Mouse (Mus musculus): ENCODE measurements at regions not wholly inside any gene's neighbourhood (a gene's known extent, or its start where the extent isn't known, plus 50 kb on each side); places are given as distances from the start of the nearest gene placed in this dataset.
"Not testable (repeated sequence)": the region's sequence is repeated elsewhere in the genome, so short reads cannot be mapped to it uniquely, and the experiment has no call there.

DNA sequence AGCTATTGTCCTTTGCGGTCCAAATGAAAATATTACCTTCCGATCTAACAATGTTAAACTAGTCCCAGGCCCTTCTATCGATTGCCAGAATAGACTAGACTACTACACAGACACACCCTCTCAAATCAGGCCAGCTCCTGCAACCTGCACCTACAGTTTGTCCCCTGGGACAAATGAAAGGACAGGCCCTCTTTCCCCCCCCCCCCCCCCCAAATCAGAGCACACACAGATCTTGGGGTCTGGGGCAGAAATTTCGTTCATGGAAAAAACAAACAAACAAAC lies 77.8 kb downstream of the BC107364 start:
- 0% methylated on average over 1 of the region's 4 CpGs for WGBS

DNA sequence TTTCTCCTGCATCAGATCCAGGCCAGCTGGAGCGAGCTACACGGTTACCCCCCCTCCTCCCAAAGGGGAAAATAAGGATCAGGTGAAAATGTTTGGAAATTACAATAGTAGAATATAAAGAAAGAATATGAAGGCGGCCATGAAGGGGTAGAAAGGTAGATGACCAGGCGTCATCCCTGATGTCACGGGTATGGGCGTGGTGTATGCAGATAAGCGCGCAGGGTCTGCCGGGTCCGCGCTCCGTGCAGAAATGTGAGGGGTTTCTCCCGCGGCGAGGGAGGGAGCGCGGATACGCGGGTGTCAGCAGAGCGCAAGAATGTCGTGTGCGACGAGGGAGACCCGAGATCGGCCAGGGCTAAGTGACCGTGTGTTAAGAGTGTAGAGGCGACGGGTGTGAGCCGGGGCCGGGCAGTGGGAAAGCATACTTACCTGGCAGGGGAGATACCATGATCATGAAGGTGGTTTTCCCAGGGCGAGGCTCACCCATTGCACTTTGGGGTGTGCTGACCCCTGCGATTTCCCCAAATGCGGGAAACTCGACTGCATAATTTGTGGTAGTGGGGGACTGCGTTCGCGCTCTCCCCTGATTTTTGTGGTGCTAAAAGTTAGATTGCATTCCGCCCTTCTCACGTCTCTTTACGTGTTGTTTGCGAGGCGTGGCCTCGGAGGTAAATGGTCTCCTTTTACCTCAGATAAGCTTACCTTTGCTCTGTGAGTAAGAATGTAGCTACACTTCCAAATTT lies 78.3 kb downstream of the BC107364 start:
- peak; percentile 63 for ATAC-seq (ENCODE audit: insufficient number of reproducible peaks, low FRiP score)
- WGBS, result 40% methylated on average over 2 of the region's 43 CpGs
- H3K27me3 ChIP-seq (replicated peaks), result not testable (repeated sequence)

More for the DNA sequence above, 77.8 kb downstream of the BC107364 start:
- not testable (repeated sequence) for H3K27ac ChIP-seq (ENCODE audit: poor library complexity, severe bottlenecking); H3K36me3 ChIP-seq; H3K4me1 ChIP-seq (replicated peaks); H3K4me2 ChIP-seq; H3K4me3 ChIP-seq; H3K9me3 ChIP-seq (replicated peaks); H3K27me3 ChIP-seq (replicated peaks); ATAC-seq (ENCODE audit: insufficient number of reproducible peaks, low FRiP score); H3K9ac ChIP-seq

DNA sequence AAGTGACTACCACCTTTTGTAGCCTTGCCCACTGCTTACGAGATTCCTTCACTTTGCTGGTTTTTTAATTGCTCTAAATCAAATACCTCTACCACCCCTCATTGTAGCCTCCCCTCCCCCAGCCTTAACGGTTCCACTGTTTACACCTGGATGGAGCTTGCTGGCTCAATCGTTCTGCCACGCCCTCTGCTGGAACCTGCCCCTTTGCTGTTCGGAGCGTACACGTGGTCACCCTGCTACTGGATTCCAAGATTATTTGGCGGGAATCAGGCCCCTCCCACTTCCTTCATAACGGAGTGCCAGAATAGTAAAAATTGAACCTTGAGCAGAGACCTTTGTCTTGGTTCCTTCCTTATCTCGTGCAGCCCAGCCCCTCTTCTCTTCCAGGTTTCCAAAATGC lies 68.8 kb upstream of the Fcgr1 start:
- WGBS, result 28% methylated on average over 10 of the region's 10 CpGs
- H3K4me1 ChIP-seq (replicated peaks); H3K4me2 ChIP-seq; H3K9me3 ChIP-seq (replicated peaks); H3K36me3 ChIP-seq; H3K9ac ChIP-seq; ATAC-seq (ENCODE audit: insufficient number of reproducible peaks, low FRiP score); H3K4me3 ChIP-seq; H3K27ac ChIP-seq (ENCODE audit: poor library complexity, severe bottlenecking): not testable (repeated sequence)
- peaks cover 21% of the 10 kb centered on the region for H3K27me3 ChIP-seq (replicated peaks)

More for the DNA sequence above, 78.3 kb downstream of the BC107364 start:
- H3K4me1 ChIP-seq (replicated peaks); H3K4me2 ChIP-seq; H3K27ac ChIP-seq (ENCODE audit: poor library complexity, severe bottlenecking); H3K9me3 ChIP-seq (replicated peaks); H3K9ac ChIP-seq; H3K36me3 ChIP-seq; H3K4me3 ChIP-seq: not testable (repeated sequence)

DNA sequence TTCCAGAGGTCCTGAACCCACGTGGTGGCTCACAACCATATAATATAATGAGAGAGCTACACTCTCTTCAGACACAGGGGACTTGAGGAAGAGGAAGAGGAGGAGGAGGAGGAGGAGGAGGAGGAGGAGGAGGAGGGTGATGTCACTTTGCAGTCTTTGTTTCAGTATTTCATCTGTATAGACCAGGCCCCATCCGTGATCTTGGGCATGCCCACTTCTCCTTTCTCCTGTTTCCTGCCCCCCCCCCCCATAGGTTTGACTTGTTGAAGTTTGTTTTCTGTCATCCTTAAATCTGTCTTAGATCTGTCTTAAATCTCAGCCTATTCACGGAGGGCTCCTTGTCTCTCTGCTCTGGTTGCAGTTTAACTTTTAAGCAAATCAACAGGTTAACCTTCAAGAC lies 67.0 kb upstream of the Fcgr1 start:
- H3K4me2 ChIP-seq, result no peak overlapping the region
- H3K4me1 ChIP-seq (replicated peaks), result no peaks in the 10 kb centered on the region
- H3K9me3 ChIP-seq (replicated peaks), result peaks cover 3% of the 10 kb centered on the region; the same call in 1 of the 2 replicates
- 63% methylated on average over 3 of the region's 3 CpGs for WGBS
- no peaks in the 10 kb centered on the region for H3K36me3 ChIP-seq
- no peak overlapping the region for H3K4me3 ChIP-seq
- peaks cover 21% of the 10 kb centered on the region for H3K27me3 ChIP-seq (replicated peaks)
- no peak overlapping the region for H3K27ac ChIP-seq (ENCODE audit: poor library complexity, severe bottlenecking)
- ATAC-seq (ENCODE audit: insufficient number of reproducible peaks, low FRiP score), result no peak
- no peak overlapping the region for H3K9ac ChIP-seq

DNA sequence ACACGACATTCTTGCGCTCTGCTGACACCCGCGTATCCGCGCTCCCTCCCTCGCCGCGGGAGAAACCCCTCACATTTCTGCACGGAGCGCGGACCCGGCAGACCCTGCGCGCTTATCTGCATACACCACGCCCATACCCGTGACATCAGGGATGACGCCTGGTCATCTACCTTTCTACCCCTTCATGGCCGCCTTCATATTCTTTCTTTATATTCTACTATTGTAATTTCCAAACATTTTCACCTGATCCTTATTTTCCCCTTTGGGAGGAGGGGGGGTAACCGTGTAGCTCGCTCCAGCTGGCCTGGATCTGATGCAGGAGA lies 66.4 kb upstream of the Fcgr1 start:
- peak; percentile 63; the same call in 1 of the 2 replicates for ATAC-seq (ENCODE audit: insufficient number of reproducible peaks, low FRiP score)
- 17% methylated on average over 2 of the region's 21 CpGs for WGBS
- H3K4me1 ChIP-seq (replicated peaks), result not testable (repeated sequence)

DNA sequence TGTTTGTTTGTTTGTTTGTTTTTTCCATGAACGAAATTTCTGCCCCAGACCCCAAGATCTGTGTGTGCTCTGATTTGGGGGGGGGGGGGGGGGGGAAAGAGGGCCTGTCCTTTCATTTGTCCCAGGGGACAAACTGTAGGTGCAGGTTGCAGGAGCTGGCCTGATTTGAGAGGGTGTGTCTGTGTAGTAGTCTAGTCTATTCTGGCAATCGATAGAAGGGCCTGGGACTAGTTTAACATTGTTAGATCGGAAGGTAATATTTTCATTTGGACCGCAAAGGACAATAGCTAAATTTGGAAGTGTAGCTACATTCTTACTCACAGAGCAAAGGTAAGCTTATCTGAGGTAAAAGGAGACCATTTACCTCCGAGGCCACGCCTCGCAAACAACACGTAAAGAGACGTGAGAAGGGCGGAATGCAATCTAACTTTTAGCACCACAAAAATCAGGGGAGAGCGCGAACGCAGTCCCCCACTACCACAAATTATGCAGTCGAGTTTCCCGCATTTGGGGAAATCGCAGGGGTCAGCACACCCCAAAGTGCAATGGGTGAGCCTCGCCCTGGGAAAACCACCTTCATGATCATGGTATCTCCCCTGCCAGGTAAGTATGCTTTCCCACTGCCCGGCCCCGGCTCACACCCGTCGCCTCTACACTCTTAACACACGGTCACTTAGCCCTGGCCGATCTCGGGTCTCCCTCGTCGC lies 65.9 kb upstream of the Fcgr1 start:
- H3K27me3 ChIP-seq (replicated peaks), result peaks cover 21% of the 10 kb centered on the region
- H3K36me3 ChIP-seq; H3K9ac ChIP-seq; H3K4me3 ChIP-seq; H3K9me3 ChIP-seq (replicated peaks); H3K27ac ChIP-seq (ENCODE audit: poor library complexity, severe bottlenecking); H3K4me1 ChIP-seq (replicated peaks); H3K4me2 ChIP-seq: not testable (repeated sequence)
- peak; percentile 55; the same call in 1 of the 2 replicates for ATAC-seq (ENCODE audit: insufficient number of reproducible peaks, low FRiP score)
- WGBS, result no CpG with 5 or more reads among the region's 26 CpGs

More for the DNA sequence above, 66.4 kb upstream of the Fcgr1 start:
- H3K27me3 ChIP-seq (replicated peaks), result peaks cover 21% of the 10 kb centered on the region
- not testable (repeated sequence) for H3K4me3 ChIP-seq; H3K27ac ChIP-seq (ENCODE audit: poor library complexity, severe bottlenecking); H3K9me3 ChIP-seq (replicated peaks); H3K36me3 ChIP-seq; H3K9ac ChIP-seq; H3K4me2 ChIP-seq

DNA sequence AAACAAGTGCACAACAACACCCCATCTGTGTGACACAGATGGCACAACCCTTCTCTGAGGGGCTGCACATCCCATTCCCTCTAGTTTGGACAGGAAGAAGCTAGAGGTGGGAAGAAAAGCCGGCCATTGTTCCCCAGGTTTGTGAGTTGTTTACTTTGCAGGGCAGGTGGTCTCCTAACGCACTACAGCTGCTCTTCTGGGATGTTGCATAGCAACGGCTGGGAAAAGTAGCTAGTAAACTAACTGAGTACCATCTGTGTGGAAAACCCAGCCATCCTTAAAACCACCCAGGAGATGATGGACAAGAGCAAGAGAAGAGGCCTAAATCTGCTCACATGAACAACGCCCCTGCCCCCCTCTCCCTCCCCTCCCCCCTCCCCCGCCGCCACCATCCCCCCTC lies 57.9 kb upstream of the Fcgr1 start:
- not testable (repeated sequence) for ATAC-seq (ENCODE audit: insufficient number of reproducible peaks, low FRiP score); H3K4me3 ChIP-seq; H3K27ac ChIP-seq (ENCODE audit: poor library complexity, severe bottlenecking); H3K4me2 ChIP-seq; H3K36me3 ChIP-seq; H3K27me3 ChIP-seq (replicated peaks); H3K9me3 ChIP-seq (replicated peaks); H3K4me1 ChIP-seq (replicated peaks); H3K9ac ChIP-seq
- WGBS, result no CpG with 5 or more reads among the region's 6 CpGs

DNA sequence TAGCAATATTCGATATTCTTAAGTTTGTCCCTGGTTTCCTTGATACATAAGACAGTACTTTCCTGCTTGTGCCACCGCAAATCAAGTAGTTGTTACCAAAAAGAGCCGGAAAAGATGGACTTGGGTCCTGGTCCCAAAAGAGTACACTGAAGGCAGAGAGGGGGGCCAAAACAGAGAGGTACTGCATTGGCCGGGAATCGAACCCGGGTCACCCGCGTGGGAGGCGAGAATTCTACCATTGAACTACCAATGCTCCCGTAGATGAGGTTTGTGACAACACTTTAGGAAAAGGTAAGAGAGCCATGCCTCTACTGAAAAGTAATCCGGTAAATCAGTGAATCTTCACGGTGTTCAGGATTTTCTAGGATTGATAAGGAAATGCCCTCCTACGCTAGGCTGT lies 57.2 kb upstream of the Fcgr1 start:
- H3K9me3 ChIP-seq (replicated peaks); H3K4me3 ChIP-seq; H3K36me3 ChIP-seq; ATAC-seq (ENCODE audit: insufficient number of reproducible peaks, low FRiP score); H3K9ac ChIP-seq; H3K27ac ChIP-seq (ENCODE audit: poor library complexity, severe bottlenecking); H3K4me2 ChIP-seq; H3K4me1 ChIP-seq (replicated peaks); H3K27me3 ChIP-seq (replicated peaks): not testable (repeated sequence)
- WGBS, result no CpG with 5 or more reads among the region's 13 CpGs

DNA sequence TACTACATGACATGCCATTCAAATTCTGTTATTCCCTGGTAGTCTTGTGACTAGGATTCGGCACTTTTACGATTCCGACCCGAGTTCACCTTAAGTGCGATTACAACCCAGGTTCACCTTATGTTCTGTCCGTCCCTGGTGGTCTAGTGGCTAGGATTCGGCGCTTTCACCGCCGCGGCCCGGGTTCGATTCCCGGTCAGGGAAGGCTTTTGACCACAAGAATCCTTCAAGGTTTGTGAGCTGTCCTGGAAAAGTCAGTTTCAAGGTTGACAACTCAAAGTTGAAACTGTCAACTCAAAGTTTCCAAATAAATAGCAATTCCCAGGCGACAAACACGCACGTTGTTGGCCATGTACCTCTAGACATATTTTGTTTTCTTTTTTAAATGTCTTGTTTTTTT lies 52.8 kb upstream of the Fcgr1 start:
- H3K27ac ChIP-seq (ENCODE audit: poor library complexity, severe bottlenecking); ATAC-seq (ENCODE audit: insufficient number of reproducible peaks, low FRiP score); H3K4me2 ChIP-seq; H3K36me3 ChIP-seq; H3K9me3 ChIP-seq (replicated peaks); H3K4me1 ChIP-seq (replicated peaks); H3K4me3 ChIP-seq; H3K9ac ChIP-seq: not testable (repeated sequence)
- peaks cover 27% of the 10 kb centered on the region for H3K27me3 ChIP-seq (replicated peaks)
- WGBS, result no CpG with 5 or more reads among the region's 17 CpGs

DNA sequence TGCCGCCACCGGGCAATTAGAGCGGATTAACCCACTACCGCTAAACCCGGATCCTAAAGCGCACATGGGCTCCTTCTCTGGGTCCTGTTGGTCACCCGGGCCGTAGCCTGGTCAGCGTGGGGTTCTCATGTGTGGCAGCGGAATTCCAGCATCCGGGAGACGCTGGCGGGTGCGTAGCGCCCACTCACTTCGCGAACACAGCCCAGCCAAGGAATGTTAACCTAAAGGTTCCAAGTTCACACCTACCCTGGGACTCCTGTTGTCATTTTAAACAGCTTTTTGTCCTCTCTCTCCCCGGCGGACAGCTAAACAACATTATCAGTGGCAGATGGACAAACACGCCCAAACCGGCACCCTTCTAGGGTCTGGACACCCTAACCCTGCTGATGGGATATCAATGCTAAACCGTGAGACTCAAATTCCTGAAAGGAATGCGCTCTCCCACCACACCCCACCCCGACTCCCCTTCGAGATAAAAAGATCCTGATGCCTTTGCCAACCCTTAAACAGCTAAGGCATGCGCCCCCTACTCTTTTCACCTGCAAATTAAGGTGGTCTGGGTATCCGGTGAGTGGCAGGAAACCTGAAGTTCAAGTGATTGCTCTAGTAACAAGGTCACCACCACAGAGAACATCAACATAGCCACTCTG lies 49.8 kb upstream of the Fcgr1 start:
- Histone ChIP-seq H3K4me3 (peak overlapping the region; percentile 25; the same call in 1 of the 2 replicates), H3K4me2 (peak overlapping the region; percentile 53), H3K4me1 (replicated peaks) (0 out of 2 replicates have a peak, but pooled peaks cover 3% of the 10 kb centered on the region), H3K27ac (ENCODE audit: poor library complexity, severe bottlenecking) (no peak overlapping the region), H3K9me3 (replicated peaks) (no peaks in the 10 kb centered on the region), H3K27me3 (replicated peaks) (peaks cover 37% of the 10 kb centered on the region), H3K9ac (no peak overlapping the region), H3K36me3 (no peaks in the 10 kb centered on the region)
- WGBS, result under 1% methylated on average over 27 of the region's 27 CpGs
- no peak for ATAC-seq (ENCODE audit: insufficient number of reproducible peaks, low FRiP score)

All from heart, embryonic 12.5 days (tissue).